Mouse (Mus musculus) embryonic fibroblast, embryonic 13.5 days (primary cell): Measurements from ENCODE around the gene Map3k13.

ENCODE experiments used
- CTCF ChIP-seq: IDR thresholded peaks from 2 replicates; pipeline ENCODE4 v1.5.1; 2011; ENCODE audit warnings: mild to moderate bottlenecking, control low read depth, low read length, moderate library complexity, borderline replicate concordance; ENCODE audit not compliant: insufficient read depth
- POLR2A ChIP-seq: IDR thresholded peaks from 2 replicates; pipeline ENCODE4 v1.6.1; 2011; ENCODE audit warnings: low read depth, mild to moderate bottlenecking, control low read depth, low read length, moderate library complexity

- TF ChIP-seq POLR2A (no peak), CTCF (no peak)
These were observed 73.6 kb downstream of the Map3k13 start for GRCm38 (mm10) chr16:21867727-21868126.
